Mouse (Mus musculus) G1E (cell line): ENCODE data around the gene Plscr5. TPM values are rescaled to one million over a fixed set of nuclear protein-coding genes. Genes with fewer than 3 reads are reported as not detected.
A peak's percentile ranks its signal among the peaks of the same experiment; 100 is the strongest.
"Not testable (repeated sequence)": the region's sequence is repeated elsewhere in the genome, so short reads cannot be mapped to it uniquely, and the experiment has no call there.

Experiments used
- ATAC-seq: 2 replicates; pipeline ENCODE4 v1.8.0; 2016; ENCODE audit warnings: mild to moderate bottlenecking; ENCODE audit not compliant: insufficient number of reproducible peaks, poor library complexity, low FRiP score, severe bottlenecking; ENCODE audit errors: extremely low read depth
- DNase-seq: peaks from one replicate; pipeline ENCODE4 v3.0.0; 2012; ENCODE audit warnings: low spot score
- H3K27me3 ChIP-seq: 2 replicates; pipeline ENCODE4 v1.6.1; 2012; ENCODE audit warnings: mild to moderate bottlenecking, low read length, inconsistent platforms; ENCODE audit not compliant: insufficient read depth
- H3K36me3 ChIP-seq: replicated peaks from 2 replicates; pipeline ENCODE3; 2012; ENCODE audit warnings: mild to moderate bottlenecking, inconsistent platforms
- H3K4me1 ChIP-seq: 2 replicates; pipeline ENCODE4 v1.6.1; 2012; ENCODE audit warnings: low read depth, low read length, inconsistent platforms, mixed read lengths; ENCODE audit not compliant: insufficient read depth
- H3K4me3 ChIP-seq: 2 replicates; pipeline ENCODE4 v1.5.1; 2012; ENCODE audit warnings: low read depth, mild to moderate bottlenecking, inconsistent platforms, low read length, moderate library complexity, mixed read lengths
- H3K9me3 ChIP-seq: replicated peaks from 2 replicates; pipeline ENCODE4 v1.6.1; 2012; ENCODE audit warnings: inconsistent platforms
- CTCF ChIP-seq: IDR thresholded peaks from 2 replicates; pipeline ENCODE4 v1.5.1; 2012; ENCODE audit warnings: low read depth, low read length, inconsistent platforms, mixed read lengths
- GATA1 ChIP-seq: IDR thresholded peaks from 2 replicates; pipeline ENCODE4 v1.6.1; 2012; ENCODE audit warnings: borderline replicate concordance, low read length, inconsistent platforms, mixed read lengths
- GATA2 ChIP-seq: IDR thresholded peaks from 2 replicates; pipeline ENCODE4 v1.6.1; 2012; ENCODE audit warnings: low read depth, low read length, inconsistent platforms, borderline replicate concordance
- POLR2AphosphoS5 ChIP-seq: IDR thresholded peaks from 2 replicates; pipeline ENCODE4 v1.6.1; 2012; ENCODE audit warnings: low read depth, low read length, inconsistent platforms; ENCODE audit not compliant: insufficient replicate concordance
- TAL1 ChIP-seq: conservative IDR thresholded peaks from 2 replicates; pipeline ENCODE4 v1.6.1; 2012; ENCODE audit warnings: low read depth, low read length, inconsistent platforms, mixed read lengths
- polyA plus RNA-seq: library from polyadenylated mRNA; stranded (reverse); fragments of >175 nt; gene quantifications from 2 replicates; pipeline ENCODE4 v1.2.3, GENCODE M21; 2012
- total RNA-seq, 2 experiments: library from RNA; stranded (forward) in 1 of 2; stranded (reverse) in 1 of 2; fragments of 200-1000 nt in 1 of 2; fragments of >200 nt in 1 of 2; fragmentation: Nextera tagmentation in 1 of 2; gene quantifications; 2 replicates each; pipeline ENCODE4 v1.2.3; 2014 to 2017

Gene Plscr5
- not detected in 2 replicates for total RNA-seq (2014; fragmentation: Nextera tagmentation)
- not detected in 2 replicates for total RNA-seq (2017)
- polyA plus RNA-seq, result not detected in 2 replicates

DNA sequence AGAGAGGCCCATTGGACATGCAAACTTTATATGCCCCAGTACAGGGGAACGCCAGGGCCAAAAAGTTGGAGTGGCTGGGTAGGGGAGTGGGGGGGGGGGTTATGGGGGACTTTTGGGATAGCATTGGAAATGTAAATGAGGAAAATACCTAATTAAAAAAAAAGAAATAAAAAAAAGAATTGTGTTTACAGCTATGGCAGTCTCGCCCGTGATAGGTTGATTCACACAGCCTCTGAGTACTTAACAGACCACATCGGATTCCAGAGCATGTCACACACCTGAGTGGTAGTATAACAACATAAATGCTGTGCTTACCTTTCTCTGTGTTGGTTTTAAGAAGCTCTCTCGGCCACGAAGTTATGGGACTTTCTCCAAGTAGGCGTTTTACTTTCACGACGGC lies at the start of gene Plscr5:
Gene Plscr5 (plus strand): TSS at position 301 of the 400 bp plus-strand sequence.
- H3K36me3 ChIP-seq, H3K4me1 ChIP-seq, DNase-seq, H3K9me3 ChIP-seq, H3K27me3 ChIP-seq, ATAC-seq, H3K4me3 ChIP-seq: not testable (repeated sequence)

GRCm38 (mm10) chr9:92147555-92148248 lies 45.0 kb upstream of the Plscr5 start:
- Histone ChIP-seq H3K9me3 (no peaks in the 10 kb centered on the region), H3K36me3 (no peaks in the 10 kb centered on the region), H3K4me3 (no peak overlapping the region), H3K27me3 (no peaks in the 10 kb centered on the region), H3K4me1 (no peaks in the 10 kb centered on the region)
- ATAC-seq (peak; percentile 70), DNase-seq (no peak)
- no peak for TF ChIP-seq POLR2AphosphoS5
- no peak for TF ChIP-seq GATA2
- TF ChIP-seq CTCF, result no peak
- TF ChIP-seq TAL1, result no peak
- TF ChIP-seq GATA1, result no peak

DNA sequence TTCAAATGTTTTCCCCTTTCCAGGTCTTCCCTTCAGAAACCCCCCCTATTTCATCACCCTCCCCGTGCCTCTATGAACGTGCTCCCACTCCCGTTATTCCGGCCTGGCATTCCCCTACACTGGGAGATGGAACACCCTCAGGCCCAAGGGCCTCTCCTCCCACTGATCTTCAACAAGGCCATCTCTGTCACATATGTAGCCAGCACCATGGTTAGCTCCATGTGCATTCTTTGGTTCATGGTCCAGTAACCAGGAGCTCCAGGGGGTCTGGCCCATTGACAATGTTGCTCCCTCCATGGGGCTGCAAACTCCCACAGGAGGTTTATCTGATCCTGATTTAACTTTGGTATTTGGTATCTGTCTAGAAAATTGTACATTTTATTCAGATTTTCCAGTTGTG lies 30.5 kb upstream of the Plscr5 start:
- DNase-seq (no peak), ATAC-seq (no peak)
- TF ChIP-seq GATA2, result no peak
- TF ChIP-seq GATA1, result no peak
- no peak for TF ChIP-seq TAL1
- no peak for TF ChIP-seq POLR2AphosphoS5
- no peak for TF ChIP-seq CTCF
- H3K9me3 ChIP-seq, result no peaks in the 10 kb centered on the region
- H3K27me3 ChIP-seq, result no peaks in the 10 kb centered on the region
- H3K4me1 ChIP-seq, result no peaks in the 10 kb centered on the region
- no peaks in the 10 kb centered on the region for H3K36me3 ChIP-seq
- no peak overlapping the region for H3K4me3 ChIP-seq

DNA sequence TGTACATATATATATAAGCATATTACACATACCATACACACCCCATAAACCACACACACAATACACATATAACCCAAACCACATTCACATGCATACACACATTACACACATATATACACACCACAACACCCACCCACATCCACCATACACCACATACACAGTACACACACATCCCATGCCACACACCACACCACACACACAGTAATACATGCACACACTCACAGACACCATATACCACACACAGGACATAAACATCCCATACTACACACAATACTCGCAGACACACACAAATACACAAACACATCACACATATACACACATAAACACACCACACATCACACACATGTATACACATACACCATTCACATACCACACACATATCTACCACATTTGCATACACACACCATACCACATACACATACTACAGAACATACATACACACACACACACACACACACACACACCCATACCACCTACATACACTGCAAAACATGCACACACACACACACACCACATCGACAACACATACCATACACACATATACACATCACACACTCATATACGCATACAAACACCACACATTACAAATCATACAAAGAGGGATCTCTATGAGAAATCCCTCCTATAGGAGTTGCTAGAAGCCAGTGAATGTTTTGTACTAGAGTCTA lies 19.3 kb upstream of the Plscr5 start:
- Histone ChIP-seq H3K4me3 (no peak overlapping the region), H3K9me3 (no peaks in the 10 kb centered on the region), H3K27me3 (no peaks in the 10 kb centered on the region), H3K4me1 (no peaks in the 10 kb centered on the region), H3K36me3 (no peaks in the 10 kb centered on the region)
- no peak for DNase-seq
- no peak for ATAC-seq
- TF ChIP-seq GATA1 (no peak), TAL1 (no peak), GATA2 (no peak), CTCF (no peak), POLR2AphosphoS5 (no peak)

DNA sequence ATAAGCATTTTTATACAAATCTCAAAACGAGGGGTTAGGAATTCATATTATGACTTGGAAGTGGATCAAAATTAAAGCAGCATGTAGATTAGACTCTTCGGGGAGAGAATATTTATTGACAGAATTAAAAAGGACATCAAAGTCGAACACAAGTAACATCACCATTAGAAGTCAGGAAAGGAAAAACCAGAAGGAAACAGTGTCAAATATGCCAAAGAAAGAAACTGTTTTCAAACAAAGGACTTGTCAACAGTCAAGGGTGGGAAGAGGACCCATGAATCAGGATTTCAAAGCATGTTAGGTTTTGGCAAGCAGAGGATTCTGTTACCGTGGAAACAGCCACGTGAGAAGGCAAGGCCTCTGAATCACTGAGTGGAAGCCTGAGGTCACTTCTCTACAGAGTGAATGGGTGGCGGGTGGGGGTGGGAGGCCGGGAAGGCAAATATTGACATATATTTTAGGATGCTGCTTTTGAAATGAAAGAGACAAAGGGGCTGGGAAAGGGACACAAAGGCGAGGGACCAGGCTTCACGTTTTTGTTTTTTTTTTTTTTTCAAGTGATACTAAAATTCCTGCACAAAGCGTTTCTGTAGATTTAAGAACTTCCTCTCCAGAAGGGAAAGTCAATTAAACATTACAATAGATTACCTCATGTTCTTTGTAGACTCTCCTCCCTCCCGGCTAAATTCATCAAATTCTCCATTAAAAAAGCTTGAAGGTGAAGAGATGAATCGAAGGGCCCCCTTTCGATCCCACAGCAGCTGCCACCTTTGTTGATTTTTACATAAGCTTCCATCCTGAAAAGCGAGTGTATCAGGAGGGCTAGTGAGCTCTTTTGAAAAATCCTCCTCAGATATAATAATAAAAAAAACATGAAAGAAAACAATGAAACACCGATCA lies 18.3 kb upstream of the Plscr5 start:
- DNase-seq (no peak), ATAC-seq (no peak)

GRCm38 (mm10) chr9:92178861-92179469 lies 13.8 kb upstream of the Plscr5 start:
- no peak for TF ChIP-seq GATA1
- no peak for TF ChIP-seq TAL1
- no peak for TF ChIP-seq CTCF
- no peak for TF ChIP-seq GATA2
- no peak for TF ChIP-seq POLR2AphosphoS5
- Histone ChIP-seq H3K4me3 (no peak overlapping the region), H3K4me1 (no peaks in the 10 kb centered on the region), H3K36me3 (no peaks in the 10 kb centered on the region), H3K9me3 (no peaks in the 10 kb centered on the region), H3K27me3 (no peaks in the 10 kb centered on the region)
- no peak for ATAC-seq
- DNase-seq, result no peak

More for the DNA sequence above, 18.3 kb upstream of the Plscr5 start:
- Histone ChIP-seq H3K4me1 (no peaks in the 10 kb centered on the region), H3K9me3 (no peaks in the 10 kb centered on the region), H3K4me3 (no peak overlapping the region), H3K36me3 (no peaks in the 10 kb centered on the region), H3K27me3 (no peaks in the 10 kb centered on the region)
- no peak for TF ChIP-seq GATA2
